Mouse (Mus musculus) left cerebral cortex, postnatal 25 days (tissue): ENCODE results near the gene Dnajc5. TPM values are rescaled to one million over a fixed set of nuclear protein-coding genes. Genes with fewer than 3 reads are reported as not detected.

ENCODE experiments used
- DNase-seq, 2 experiments: peaks; one replicate each; pipeline ENCODE4 v3.0.0; 2022; ENCODE audit warnings: low spot score in 2 of 2, mixed read lengths in 1 of 2
- intact Hi-C: fragments of 180-260 bp; cut with DNase I; formaldehyde crosslinking; loops from one replicate; pipeline ENCODE4 v1.15.1; 2025
- total RNA-seq, 2 experiments: library from RNA; stranded (reverse); gene quantifications; 2 replicates each; pipeline ENCODE4 v1.2.3; 2021

Dnajc5 gene
- total RNA-seq, 2 experiments from 2014 or later: 289 to 296 TPM

- DNase-seq: no peak
- intact Hi-C loops: no loop called here
Observed at GRCm38 (mm10) chr2:181568272-181569008, 48.2 kb downstream of the Dnajc5 start.

- no peak for DNase-seq
- intact Hi-C loops: no loop called here
Observed at GRCm38 (mm10) chr2:181569856-181570255, 49.6 kb downstream of the Dnajc5 start.

GRCm38 (mm10) chr2:181570375-181570774 is 50.1 kb downstream of the Dnajc5 start:
- intact Hi-C loops: no loop called here
- DNase-seq: no peak

DNA sequence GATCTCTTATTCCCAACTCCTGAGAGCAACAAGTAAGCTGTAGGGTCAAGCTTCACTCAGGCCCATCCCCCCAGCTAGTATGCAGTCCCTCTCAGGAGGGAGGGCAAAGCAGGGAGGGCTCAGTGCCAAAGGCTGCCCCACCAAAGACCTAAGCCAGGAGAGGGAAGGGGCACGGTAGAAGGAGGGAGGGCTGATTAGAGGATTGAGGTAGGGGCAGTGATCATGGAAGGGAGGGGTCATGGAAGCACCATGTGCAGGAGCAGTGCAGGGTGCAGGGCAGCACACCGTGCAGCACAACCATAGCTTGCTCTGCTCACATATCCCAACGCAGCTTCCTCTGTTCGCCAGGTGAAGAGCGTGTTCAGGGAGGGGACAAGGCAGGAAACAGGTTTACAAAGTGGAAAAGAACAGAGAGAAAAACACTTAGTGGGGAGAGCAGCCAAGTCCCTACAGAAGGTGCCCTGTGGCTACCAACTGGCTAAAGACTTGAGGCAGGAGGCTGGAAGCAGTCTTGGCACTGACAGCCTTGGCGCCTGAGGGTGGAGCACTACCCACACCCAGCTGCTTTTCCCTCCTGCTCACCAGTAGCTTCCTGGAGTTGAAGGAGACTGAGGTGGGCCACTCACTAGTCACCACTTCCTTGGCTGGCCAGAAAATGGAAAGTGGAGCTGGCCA is 50.8 kb downstream of the Dnajc5 start:
- intact Hi-C loops: no loop called here
- peak in 1 of 2 experiments; percentile 49 for DNase-seq

DNA sequence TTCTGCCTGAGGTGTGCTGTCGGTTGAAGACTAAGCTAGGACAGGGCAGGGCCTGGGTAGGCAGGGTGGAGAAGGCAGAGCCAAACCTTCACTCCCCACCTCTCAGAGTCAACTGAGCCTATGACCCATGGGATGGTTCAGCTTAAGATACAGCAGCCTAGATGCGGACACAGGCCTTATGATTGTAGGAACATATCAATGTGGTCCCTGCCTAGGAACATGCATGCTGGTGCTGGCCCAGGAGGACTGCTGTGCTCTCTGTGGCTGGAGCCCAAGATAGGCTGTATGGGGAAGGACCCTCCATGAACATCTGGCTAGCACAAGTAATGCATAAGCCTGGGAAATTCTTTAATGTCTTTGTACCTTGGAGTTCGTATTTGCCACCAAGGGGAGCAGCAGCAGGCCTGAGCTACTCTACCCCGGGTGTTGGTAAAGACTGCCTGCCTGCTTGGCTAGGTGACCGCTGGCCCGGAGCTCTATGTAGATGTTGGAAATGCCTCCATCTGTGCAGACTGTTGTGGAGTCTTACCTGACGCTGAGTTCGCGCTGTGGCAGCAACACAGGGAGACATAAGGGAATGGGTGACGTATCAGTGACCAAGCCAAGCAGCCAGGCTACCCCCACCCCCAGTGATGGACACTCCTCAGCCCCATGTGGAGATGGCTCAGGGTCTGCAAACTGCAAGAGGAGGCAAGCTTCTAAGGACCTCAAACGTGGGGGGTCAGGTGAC is 51.8 kb downstream of the Dnajc5 start:
- intact Hi-C loops: no loop called here
- no peak for DNase-seq

DNA sequence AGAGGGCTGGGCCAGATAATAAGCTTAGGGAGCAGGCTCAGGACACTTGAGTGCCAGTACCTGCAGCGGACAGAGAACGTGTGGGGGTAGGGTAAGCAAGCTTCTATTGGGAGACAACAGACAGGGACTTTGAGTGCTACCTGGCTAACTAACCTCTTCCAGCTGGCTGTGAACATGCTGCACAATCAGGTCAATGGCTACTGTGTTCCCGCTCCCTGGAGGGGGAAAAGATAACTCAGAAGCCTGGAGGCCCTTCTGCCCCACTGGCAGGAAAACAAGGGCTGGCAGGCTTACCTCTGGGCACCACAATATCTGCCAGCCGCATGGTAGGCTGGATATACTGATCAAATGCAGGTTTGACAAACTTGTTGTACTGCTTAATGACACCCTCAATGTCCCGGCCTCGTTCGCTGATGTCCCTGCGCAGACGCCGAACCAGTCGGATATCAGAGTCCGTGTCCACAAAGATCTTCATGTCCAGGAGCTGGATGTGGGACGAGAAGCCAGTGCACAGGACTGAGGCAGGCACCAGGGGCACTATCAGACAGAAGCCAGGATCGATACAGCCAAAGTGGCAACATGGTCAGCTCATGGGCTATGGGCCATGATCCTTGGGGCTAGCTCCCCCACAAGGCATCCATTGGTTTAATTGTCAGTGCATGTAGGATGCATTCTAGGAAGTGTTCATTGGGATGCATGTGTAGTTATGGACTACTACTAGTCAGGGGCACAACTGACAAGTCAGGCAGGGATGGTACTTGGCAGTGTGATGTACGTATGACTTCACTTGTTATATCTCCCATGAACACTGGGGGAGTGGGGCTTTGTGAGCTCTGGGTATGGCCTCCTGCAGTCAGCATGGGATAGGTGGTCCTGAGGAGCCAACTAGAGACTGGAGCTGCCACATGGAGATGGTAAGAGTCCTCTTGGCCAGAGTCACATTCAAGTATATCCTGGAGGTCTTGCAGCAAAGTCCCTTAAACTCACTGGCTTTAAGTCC is 52.9 kb downstream of the Dnajc5 start:
- no peak for DNase-seq
- intact Hi-C loops: no loop called here

GRCm38 (mm10) chr2:181573961-181574360 is 53.7 kb downstream of the Dnajc5 start:
- no peak for DNase-seq
- intact Hi-C loops: no loop called here

DNA sequence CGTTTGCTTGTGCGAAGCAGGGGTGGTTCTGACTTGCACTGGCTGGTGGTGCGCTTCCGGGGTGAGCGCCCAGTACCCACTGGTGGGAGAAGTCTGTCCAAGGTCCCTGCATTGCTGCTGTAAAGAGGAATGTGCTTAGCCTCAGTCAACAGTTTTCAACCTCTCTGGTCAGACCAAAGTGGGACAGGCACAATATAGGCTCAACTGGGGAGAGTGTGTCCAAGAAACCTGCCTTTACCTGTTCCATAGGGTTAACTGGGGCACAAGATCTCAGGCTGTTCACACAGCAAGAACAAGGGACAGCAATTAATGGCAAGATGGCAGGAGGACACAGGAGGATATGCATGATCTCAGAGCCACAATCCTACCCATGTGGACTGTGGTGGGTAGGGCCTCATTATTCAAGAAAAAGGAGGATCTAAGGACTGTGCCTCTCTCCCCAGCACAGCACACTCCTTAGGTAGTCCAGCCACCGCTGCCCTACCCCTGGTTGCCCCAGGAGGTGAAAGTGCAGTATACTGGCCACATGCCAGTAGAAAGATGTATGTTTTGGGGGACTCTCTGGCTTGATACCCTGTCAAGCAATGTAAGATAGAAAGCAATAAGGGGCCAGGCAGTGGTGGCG is 54.7 kb downstream of the Dnajc5 start:
- DNase-seq: no peak
- intact Hi-C loops: no loop called here

GRCm38 (mm10) chr2:181576613-181577012 is 56.3 kb downstream of the Dnajc5 start:
- intact Hi-C loops: no loop called here
- no peak for DNase-seq

DNA sequence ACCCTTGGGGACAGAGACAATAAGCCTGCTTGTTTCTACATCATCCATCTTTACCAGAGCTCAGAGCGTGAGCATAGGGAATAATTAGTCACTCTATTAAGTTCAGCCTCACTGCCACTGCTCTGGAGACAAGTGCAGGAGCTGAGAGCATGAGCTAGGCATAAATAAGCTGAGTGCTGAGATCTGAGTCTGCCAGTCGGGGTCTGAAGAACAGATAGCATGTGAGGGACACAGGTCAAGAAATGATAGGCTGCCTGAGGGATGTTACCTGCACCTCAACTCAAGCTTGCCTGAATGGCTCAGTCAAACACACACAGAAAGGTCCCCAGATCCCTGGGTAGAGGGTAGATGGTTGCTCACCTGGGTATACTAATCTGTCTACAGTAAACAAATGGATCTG is 56.8 kb downstream of the Dnajc5 start:
- DNase-seq: no peak
- intact Hi-C loops: no loop called here

GRCm38 (mm10) chr2:181577981-181578581 is 57.8 kb downstream of the Dnajc5 start:
- peak in 1 of 2 experiments; percentile 47 for DNase-seq
- intact Hi-C loops: no loop called here

DNA sequence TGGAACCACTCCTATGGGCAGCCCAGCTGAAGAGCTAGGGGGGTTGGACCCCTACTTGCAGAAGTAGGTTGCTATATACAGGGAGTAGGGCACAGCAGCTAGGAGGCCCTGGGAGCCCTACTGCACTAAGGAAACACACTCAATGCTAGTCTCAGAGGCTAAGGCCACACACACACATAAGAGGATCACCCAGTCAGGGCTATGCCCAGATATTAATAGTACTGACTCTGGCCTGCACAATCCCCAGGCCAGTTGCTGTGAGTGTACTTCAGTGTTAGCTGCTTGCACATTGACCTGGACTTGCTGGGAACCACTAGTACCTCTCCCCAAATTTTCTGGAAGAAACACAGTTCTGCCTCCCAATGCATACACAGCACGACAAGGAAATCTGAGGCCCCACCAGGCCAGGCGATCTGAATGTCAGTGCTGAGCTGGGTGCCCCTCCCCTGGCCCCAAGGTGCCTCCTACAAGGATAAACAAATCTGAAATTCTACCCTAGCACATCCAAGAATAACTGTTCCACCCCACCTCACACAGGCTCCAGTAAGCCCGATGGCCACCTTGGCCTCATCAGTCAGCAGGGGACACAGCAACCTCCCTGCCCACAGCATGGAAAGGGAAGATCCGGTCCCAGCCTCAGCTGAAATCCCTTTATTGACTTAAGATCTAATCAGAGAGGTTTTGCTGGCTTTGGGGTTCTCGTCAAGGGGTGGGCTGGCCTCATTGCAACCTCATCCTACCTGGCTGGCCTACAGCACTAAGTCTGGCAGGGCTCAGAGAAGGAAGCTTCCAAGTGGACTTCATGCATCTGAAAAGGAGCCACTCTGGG is 58.7 kb downstream of the Dnajc5 start:
- intact Hi-C loops: no loop called here
- DNase-seq: no peak

- intact Hi-C loops: loop anchor here (5.0 kb wide), 2 partner anchors 167 to 187 kb away; no protein-coding TSS in a partner anchor
- DNase-seq: no peak
Observed at GRCm38 (mm10) chr2:181579681-181580080, 59.4 kb downstream of the Dnajc5 start.

DNA sequence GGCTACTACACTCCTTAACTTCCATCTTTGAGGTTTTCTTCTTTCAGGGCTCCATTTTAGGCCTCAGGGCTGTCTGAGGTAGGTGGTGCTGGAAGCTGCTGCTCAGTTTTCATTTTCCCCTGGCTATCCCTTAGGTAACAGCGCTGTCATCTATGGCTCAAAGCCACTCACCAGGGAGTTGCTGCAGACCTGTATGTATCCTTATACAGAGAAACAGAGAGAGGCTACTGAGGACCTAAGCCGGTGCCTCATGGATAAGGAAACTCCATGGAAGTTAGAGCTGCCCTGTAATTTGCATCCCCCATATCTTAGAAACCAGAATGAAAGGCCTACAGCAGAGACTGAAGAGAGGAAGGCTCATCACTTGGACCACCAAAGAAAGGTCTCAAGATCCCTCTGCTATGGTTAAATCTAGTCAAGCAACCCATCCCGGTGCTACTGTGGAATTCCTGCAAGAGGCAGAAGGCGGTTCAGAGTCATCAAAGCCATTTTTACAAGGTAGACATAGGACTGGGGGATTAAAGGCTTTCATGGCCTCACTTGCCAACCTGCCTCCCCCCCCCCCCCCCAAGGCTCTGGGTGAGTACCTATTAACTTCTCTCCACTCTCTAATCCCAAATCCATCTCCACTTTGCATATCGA is 60.0 kb downstream of the Dnajc5 start:
- no peak for DNase-seq
- intact Hi-C loops: loop anchor here (5.0 kb wide), 2 partner anchors 168 to 188 kb away; no protein-coding TSS in a partner anchor

GRCm38 (mm10) chr2:181581016-181581401 is 60.7 kb downstream of the Dnajc5 start:
- intact Hi-C loops: loop anchor here (1.0 to 5.0 kb wide), 3 partner anchors 61 to 189 kb away; partner anchors contain the start of gene Dnajc5
- DNase-seq: peak; percentile 74 to 86

DNA sequence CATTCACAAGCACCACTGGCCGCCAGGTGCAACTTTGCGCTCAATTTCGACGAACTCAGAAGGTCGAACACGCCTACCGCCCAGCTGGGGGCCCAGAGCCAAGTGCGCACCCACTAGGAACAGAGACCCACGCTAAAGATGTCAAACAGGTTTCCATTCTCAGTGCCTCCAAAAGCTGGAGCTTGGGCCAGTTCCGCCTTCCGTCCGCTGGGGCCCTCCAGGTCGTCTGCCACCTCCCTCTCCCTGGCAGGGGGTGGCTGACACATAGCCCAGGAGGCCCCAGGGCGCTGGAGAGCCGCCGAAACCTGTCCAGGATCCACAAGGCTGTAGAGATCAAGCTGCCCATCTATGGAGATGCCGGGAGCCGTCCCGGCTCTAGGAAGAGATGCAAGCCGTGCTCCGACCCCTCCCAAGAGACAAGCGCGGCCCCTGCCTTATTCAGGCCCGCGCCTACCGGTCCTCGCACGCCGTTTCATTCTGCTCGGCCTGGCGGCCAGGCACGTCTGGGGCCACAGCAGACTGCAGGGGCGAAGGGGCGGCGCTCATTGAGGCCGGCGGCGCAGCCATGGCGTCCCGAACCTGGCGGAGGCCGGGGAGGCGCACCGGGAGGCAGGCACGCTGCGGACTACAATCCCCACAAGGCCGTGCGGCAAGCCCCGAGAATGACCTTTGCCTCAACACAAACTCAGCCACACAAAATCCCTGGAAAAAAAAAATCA is 61.3 kb downstream of the Dnajc5 start:
- intact Hi-C loops: loop anchor here (1.0 to 5.0 kb wide), 3 partner anchors 61 to 189 kb away; partner anchors contain the start of gene Dnajc5
- DNase-seq: peak; percentile 88 to 90
